Mouse (Mus musculus) kidney, postnatal 36 days (tissue): ENCODE data around the gene Tbl3.

Source experiments
- DNase-seq, 2 experiments: peaks; one replicate each; pipeline ENCODE4 v3.0.0; 2021 to 2022; ENCODE audit warnings: mixed read lengths in 2 of 2

The Tbl3 gene

GRCm38 (mm10) chr17:24706982-24707800 is at the start of gene Tbl3:
Gene Tbl3 (minus strand): TSS chr17:24707660.
- peak; percentile 95 to 97 for DNase-seq

- DNase-seq = peak; percentile 40 to 64
These were observed 45.2 kb upstream of the Tbl3 start, which contains the start of gene Hs3st6 for GRCm38 (mm10) chr17:24752415-24753394. Gene Hs3st6 (plus strand): TSS chr17:24752988.

GRCm38 (mm10) chr17:24751528-24751927 is 44.1 kb upstream of the Tbl3 start:
- DNase-seq = no peak

GRCm38 (mm10) chr17:24746986-24747385 is 39.5 kb upstream of the Tbl3 start:
- no peak for DNase-seq

- peak; percentile 87 to 92 for DNase-seq
These were observed 38.4 kb upstream of the Tbl3 start for GRCm38 (mm10) chr17:24745526-24746497.

GRCm38 (mm10) chr17:24744381-24744780 is 36.9 kb upstream of the Tbl3 start:
- no peak for DNase-seq

- DNase-seq = peak in 1 of 2 experiments; percentile 34
These were observed 36.4 kb upstream of the Tbl3 start for GRCm38 (mm10) chr17:24743896-24744295.

- DNase-seq = peak; percentile 28 to 50
These were observed 34.8 kb upstream of the Tbl3 start for GRCm38 (mm10) chr17:24742307-24742706.

- no peak for DNase-seq
These were observed 32.5 kb upstream of the Tbl3 start for GRCm38 (mm10) chr17:24739926-24740325.

- DNase-seq = peak; percentile 82 to 84
These were observed 30.8 kb upstream of the Tbl3 start for GRCm38 (mm10) chr17:24738238-24738637.

- DNase-seq = peak; percentile 59 to 73
These were observed 29.8 kb upstream of the Tbl3 start for GRCm38 (mm10) chr17:24737135-24737810.

GRCm38 (mm10) chr17:24736330-24737051 is 29.0 kb upstream of the Tbl3 start, which contains the start of gene Msrb1:
Gene Msrb1 (plus strand): TSS chr17:24736642.
- peak; percentile 98 to 99 for DNase-seq

GRCm38 (mm10) chr17:24735446-24735845 is 28.0 kb upstream of the Tbl3 start:
- DNase-seq = no peak

GRCm38 (mm10) chr17:24734513-24734912 is 27.1 kb upstream of the Tbl3 start:
- no peak for DNase-seq

GRCm38 (mm10) chr17:24733434-24734050 is 26.1 kb upstream of the Tbl3 start:
- no peak for DNase-seq

GRCm38 (mm10) chr17:24732233-24732935 is 24.9 kb upstream of the Tbl3 start:
- DNase-seq = peak in 1 of 2 experiments; percentile 56

- no peak for DNase-seq
These were observed 23.3 kb upstream of the Tbl3 start for GRCm38 (mm10) chr17:24730787-24731186.

GRCm38 (mm10) chr17:24729067-24729466 is 21.6 kb upstream of the Tbl3 start:
- no peak for DNase-seq

GRCm38 (mm10) chr17:24728184-24728583 is 20.7 kb upstream of the Tbl3 start:
- DNase-seq = no peak
